Mouse (Mus musculus): ENCODE data around the gene Caml. TPM values are rescaled to one million over a fixed set of nuclear protein-coding genes. Genes with fewer than 3 reads are reported as not detected.
"Not testable (repeated sequence)": the region's sequence is repeated elsewhere in the genome, so short reads cannot be mapped to it uniquely, and the experiment has no call there.

Gene Caml
- 67.9 and 74.5 TPM in 2 replicates for polyA plus RNA-seq (2012; rRNA removed)

DNA sequence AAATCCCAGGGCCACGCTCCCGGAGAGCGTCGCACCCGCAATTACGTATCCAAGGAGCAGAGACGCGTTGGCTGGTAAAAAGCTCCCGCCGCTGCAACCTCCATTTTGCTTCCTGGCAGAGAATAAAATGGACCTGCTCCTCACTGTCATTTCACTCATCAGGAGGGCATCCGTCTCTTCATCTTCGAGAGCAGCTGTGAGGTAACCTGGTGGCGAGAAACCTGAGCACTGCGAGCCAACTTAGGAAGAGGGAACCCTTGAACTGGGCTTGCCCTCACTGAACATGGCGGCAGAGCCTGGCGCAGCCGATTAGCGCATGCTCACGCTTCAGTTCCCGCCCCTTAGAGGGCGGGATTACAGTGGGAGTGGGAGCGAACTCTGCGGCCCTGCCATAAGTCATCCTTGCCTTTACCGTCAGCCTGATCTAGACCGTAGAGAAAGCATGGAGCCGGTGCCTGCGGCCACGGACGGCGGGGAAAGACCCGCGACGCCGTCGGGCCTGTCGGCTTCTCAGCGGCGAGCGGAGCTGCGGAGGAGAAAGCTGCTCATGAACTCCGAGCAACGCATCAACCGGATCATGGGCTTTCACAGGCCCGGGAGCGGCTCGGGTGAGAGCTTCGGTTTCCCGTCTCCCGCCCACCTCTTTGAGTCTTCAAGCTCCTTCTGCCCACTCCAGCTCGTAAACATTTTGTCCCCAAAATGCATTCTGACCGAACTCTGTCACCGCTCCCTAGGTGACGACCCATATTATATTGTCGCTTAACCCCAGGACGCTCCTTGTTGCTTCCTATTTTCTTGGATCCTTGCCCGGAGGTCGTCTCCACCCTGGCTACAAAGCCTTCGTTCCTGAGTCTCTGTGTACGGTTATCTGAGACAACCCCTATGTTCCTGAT is at the start of gene Caml:
Caml (plus strand) TSS at position 357 of the 893 bp plus-strand sequence.
- DNase-seq (ENCODE audit: extremely low spot score in 1 of 2, low spot score in 1 of 2): peak; percentile 69 to 88

GRCm38 (mm10) chr13:55573432-55573831 is 49.4 kb upstream of the Caml start, which contains the start of gene Tmed9:
Tmed9 (plus strand) TSS chr13:55573732.
- DNase-seq (ENCODE audit: extremely low spot score in 1 of 2, low spot score in 1 of 2): no peak

DNA sequence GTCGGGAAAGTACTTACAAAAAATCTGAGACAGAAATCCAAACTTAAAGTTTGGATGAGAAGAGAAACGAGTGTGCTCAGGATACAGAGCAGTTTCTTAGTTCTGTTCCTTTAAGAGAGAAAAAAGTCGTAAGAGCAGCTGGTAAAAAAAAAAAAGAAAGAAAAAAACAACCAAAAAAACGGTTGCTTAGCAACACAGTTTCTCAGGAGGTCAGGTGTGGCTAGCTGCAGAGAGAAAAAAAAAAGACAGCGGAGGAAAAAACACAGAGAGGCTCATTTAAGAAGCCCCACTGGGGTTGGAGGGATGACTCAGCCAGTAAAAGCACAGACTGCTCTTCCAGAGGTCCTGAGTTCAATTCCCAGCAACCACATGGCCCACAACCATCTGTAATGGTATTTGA is 48.5 kb upstream of the Caml start:
- DNase-seq (ENCODE audit: extremely low spot score in 1 of 2, low spot score in 1 of 2): no peak

DNA sequence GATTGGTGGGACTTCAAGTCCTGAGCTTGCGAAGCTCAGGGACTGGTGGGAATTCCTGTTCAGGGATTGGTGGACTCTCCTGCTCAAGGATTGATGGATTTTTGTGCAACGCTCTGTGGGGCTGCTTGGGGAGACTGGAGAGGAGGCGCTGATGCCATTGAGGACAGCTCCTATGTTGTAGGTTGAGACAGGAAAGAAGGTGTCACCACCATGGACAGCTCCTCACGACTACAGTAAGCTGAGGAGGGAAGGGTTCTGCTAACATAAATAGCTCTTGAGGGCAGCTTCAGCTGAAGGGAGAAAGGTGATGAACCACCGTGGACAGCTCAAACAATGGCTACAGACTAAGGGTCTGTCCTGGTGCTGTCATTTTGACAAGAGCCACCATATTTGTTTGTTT is 46.9 kb upstream of the Caml start:
- DNase-seq (ENCODE audit: extremely low spot score in 1 of 2, low spot score in 1 of 2): no peak

DNA sequence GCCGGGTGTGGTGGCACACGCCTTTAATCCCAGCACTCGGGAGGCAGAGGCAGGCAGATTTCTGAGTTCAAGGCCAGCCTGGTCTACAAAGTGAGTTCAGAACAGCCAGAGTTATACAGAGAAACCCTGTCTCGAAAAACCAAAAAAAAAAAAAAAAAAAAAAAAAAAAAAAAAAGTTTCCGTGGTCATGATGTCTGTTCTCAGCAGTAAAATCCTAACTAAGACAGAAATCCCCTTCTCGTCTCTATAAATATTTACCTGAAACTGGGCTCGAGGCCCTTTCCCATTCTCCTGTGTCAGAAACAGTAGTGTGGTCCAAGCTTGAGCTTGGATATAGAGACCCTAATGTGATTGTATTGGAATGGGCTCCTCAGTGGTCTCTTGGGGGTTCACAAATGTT is 45.9 kb upstream of the Caml start:
- DNase-seq (ENCODE audit: extremely low spot score in 1 of 2, low spot score in 1 of 2): not testable (repeated sequence)

- no peak for DNase-seq (ENCODE audit: extremely low spot score in 1 of 2, low spot score in 1 of 2)
Observed at GRCm38 (mm10) chr13:55578086-55578485, 44.7 kb upstream of the Caml start.

GRCm38 (mm10) chr13:55591961-55592490 is 30.8 kb upstream of the Caml start:
- DNase-seq (ENCODE audit: extremely low spot score in 1 of 2, low spot score in 1 of 2): no peak

- DNase-seq (ENCODE audit: extremely low spot score in 1 of 2, low spot score in 1 of 2): peak; percentile 93 to 97
Observed at GRCm38 (mm10) chr13:55592512-55593253, 30.1 kb upstream of the Caml start.

GRCm38 (mm10) chr13:55593254-55593747 is 29.5 kb upstream of the Caml start:
- DNase-seq (ENCODE audit: extremely low spot score in 1 of 2, low spot score in 1 of 2): no peak

GRCm38 (mm10) chr13:55595375-55595774 is 27.4 kb upstream of the Caml start:
- peak; percentile 72 to 84 for DNase-seq (ENCODE audit: extremely low spot score in 1 of 2, low spot score in 1 of 2)

DNA sequence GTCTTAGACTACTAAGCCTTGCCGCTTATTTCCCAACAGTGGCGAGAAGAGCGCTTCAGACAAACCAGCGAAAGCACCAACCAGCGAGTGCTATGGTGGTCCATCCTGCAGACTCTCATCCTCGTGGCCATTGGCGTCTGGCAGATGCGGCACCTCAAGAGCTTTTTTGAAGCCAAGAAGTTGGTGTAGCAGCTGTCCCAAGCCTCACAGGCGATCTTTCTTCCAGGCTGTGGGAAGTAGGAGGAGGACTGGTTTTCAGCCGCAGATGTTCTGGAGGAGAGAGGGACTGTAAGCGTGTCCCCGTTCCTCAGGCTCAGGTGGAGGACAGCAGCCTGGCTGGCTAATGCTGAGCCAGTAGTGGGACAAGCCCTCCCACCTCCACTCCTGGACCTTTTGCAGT is 26.0 kb upstream of the Caml start:
- DNase-seq (ENCODE audit: extremely low spot score in 1 of 2, low spot score in 1 of 2): no peak

- DNase-seq (ENCODE audit: extremely low spot score in 1 of 2, low spot score in 1 of 2): peak; percentile 52 to 88
Observed at GRCm38 (mm10) chr13:55599566-55600540, 23.0 kb upstream of the Caml start, which contains the start of gene B4galt7. B4galt7 (plus strand) TSS chr13:55599896.

DNA sequence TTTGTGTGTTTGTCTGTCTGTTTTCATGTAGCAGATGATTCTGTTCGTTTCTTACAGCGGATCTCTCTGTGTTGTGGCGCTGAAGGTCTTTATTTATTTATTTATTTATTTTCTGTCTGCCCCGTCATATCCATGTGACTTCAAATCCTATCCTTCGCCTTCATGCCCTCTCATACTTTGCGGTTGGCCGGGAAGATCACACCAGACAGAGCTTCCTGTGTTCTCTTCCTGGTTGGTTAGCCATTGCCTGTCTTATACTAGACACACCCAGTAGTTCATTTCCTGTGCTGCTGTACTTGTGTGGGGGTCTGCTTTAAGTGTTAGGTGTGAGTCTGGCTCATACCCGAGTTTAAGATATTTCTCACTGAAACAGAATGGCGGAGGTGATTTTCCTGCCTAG is 22.1 kb upstream of the Caml start:
- no peak for DNase-seq (ENCODE audit: extremely low spot score in 1 of 2, low spot score in 1 of 2)

- peak; percentile 58 to 92 for DNase-seq (ENCODE audit: extremely low spot score in 1 of 2, low spot score in 1 of 2)
Observed at GRCm38 (mm10) chr13:55601611-55602010, 21.2 kb upstream of the Caml start.

DNA sequence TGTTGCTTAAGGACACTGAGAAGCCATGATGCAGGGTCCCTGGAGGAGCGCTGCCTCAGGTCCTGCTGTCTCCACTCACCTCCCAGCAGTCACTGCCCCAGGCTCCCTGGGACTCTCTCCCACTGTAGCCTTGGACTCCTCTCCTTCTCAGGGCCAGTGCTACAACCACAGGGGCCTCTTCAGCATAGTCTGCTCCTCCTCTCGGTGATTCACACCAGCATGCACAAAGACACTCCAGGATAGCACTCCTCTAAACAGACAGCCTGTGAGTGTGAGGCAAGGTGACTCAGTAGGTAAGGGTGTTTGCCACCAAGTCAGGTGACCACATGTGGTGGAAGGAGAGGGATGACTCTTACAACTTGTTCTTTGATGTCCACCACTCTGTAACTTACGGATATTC is 18.2 kb upstream of the Caml start:
- no peak for DNase-seq (ENCODE audit: extremely low spot score in 1 of 2, low spot score in 1 of 2)

GRCm38 (mm10) chr13:55606899-55607623 is 15.7 kb upstream of the Caml start:
- peak in 1 of 2 experiments; percentile 30 for DNase-seq (ENCODE audit: extremely low spot score in 1 of 2, low spot score in 1 of 2)

- no peak for DNase-seq (ENCODE audit: extremely low spot score in 1 of 2, low spot score in 1 of 2)
Observed at GRCm38 (mm10) chr13:55607624-55608006, 15.2 kb upstream of the Caml start.

GRCm38 (mm10) chr13:55611996-55612395 is 10.8 kb upstream of the Caml start:
- DNase-seq (ENCODE audit: extremely low spot score in 1 of 2, low spot score in 1 of 2): no peak

GRCm38 (mm10) chr13:55613471-55613870 is 9.3 kb upstream of the Caml start:
- DNase-seq (ENCODE audit: extremely low spot score in 1 of 2, low spot score in 1 of 2): no peak

Data from frontal cortex, adult 2 months (tissue).